Mouse (Mus musculus): ENCODE results near the gene Fam107b. TPM values are rescaled to one million over a fixed set of nuclear protein-coding genes. Genes with fewer than 3 reads are reported as not detected.
A peak's percentile ranks its signal among the peaks of the same experiment; 100 is the strongest.
"Not testable (repeated sequence)": the region's sequence is repeated elsewhere in the genome, so short reads cannot be mapped to it uniquely, and the experiment has no call there.

Fam107b gene
- polyA plus RNA-seq, 1 experiment: 33.9 TPM

DNA sequence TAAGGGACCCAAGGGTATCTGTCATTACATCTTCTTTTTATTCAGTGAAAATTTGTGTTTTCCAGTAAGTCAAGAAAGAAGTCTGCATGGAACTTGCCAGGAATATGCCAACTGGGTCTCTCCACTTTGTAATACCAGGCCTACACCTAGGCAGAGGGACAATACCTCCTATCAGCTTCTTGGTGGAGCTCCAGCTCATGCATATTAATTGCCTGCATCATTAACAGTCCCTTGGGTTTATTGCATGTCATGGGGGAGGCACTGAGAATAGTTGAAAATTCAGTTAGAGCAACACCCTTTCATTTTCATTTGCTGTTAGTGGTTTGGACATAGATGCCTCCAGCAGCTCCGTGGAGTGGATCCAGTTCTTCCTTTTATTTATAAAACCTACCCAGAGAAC is 130.1 kb downstream of the Fam107b start:
- TF ChIP-seq CTCF (IDR thresholded peaks at IDR 0.05; ENCODE audit: borderline replicate concordance, extremely low read depth, insufficient read depth, insufficient read length) (no peak), POLR2A (IDR thresholded peaks at IDR 0.05; ENCODE audit: borderline replicate concordance, extremely low read depth, insufficient read depth, insufficient read length, poor library complexity, severe bottlenecking) (no peak)
- peak; percentile 90 for DNase-seq (ENCODE audit: low read depth)

DNA sequence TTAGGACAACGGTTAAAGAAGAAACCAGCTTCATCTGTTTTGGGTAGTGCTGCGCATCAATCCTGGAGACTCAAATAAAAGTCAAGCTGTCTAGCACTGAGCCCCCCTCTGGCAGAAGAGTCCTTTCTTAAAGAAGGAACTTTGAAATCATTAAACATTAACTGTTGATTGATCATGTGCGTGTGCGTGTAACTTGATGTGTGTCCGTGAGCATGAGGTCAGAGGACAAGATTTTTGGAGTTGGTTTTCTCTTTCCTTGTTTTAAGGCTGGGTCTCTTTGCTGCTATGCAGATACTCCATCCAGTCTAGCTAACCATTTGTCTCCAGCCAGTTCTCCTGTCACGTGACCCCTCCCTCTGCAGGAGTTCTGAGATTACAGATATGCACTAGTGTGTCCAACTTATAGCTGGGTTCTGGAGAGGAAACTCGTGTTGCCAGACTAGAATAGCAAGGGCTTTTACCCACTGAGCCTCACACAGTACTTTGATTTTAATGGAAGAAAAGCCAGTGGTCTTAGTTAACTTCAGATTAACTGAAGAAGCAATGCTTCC is 132.4 kb downstream of the Fam107b start:
- no peak for TF ChIP-seq POLR2A (IDR thresholded peaks at IDR 0.05; ENCODE audit: borderline replicate concordance, extremely low read depth, insufficient read depth, insufficient read length, poor library complexity, severe bottlenecking)
- TF ChIP-seq CTCF (IDR thresholded peaks at IDR 0.05; ENCODE audit: borderline replicate concordance, extremely low read depth, insufficient read depth, insufficient read length): no peak
- no peak for DNase-seq (ENCODE audit: low read depth)

DNA sequence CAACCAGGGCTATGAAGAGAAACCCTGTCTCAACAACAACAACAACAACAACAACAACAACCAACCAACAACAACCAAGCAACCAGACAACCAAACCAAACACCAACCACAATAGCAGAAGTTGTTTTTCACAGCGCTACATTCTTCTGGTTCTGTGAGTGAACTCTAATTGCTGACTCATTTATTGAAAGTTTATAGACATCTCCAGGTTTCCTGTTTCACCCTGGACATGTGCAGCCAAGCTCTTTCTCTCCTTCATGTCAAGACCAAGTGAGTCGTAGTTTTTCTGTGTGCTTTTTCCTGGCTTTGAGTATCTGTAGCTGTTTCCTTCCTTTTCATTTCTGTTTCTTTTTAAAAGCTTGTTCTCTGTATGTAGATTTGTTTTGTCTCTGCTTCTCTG is 133.5 kb downstream of the Fam107b start:
- TF ChIP-seq CTCF (IDR thresholded peaks at IDR 0.05; ENCODE audit: borderline replicate concordance, extremely low read depth, insufficient read depth, insufficient read length) (no peak), POLR2A (IDR thresholded peaks at IDR 0.05; ENCODE audit: borderline replicate concordance, extremely low read depth, insufficient read depth, insufficient read length, poor library complexity, severe bottlenecking) (no peak)
- DNase-seq (ENCODE audit: low read depth): no peak

DNA sequence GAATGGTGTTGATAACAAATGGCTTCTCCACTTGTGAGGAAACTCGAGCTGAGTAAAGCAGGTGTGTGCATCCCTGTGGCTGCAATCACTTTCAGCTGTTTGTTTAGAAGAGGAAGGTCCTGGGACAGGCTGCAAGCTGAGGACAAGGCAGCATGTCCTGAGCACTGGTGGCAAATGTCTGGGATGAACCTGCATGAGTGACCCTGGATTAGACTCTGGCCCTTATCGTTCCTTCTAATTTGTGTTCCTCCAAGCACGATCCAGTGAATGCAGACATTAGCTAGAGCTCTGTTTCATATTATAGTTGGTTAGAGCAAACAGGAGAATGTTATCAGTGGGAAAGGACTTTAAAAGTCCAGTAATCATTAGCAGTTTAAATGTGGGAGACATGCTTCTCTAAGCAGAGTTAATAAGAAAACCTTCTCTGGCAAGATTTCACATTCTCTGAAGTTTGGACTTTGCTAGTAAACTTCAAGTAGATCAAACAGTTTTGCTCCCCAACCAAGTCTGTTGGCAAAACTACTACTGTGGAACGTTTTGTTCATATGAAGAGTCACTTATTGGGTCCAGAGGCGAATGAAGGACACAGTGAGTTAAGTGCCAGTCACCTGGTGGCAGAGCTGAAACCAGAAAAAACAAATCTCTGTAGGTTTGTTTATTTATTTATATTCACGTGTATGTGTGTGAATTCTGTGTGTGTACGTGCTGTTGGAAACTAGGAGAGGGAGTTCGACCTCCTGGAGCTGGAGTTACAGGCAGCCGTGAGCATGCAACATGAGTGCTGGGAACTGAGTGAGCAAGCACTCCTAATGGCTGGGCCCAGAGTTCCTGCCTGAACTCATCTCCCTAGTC is 134.2 kb downstream of the Fam107b start:
- DNase-seq (ENCODE audit: low read depth): no peak
- TF ChIP-seq POLR2A (IDR thresholded peaks at IDR 0.05; ENCODE audit: borderline replicate concordance, extremely low read depth, insufficient read depth, insufficient read length, poor library complexity, severe bottlenecking) (no peak), CTCF (IDR thresholded peaks at IDR 0.05; ENCODE audit: borderline replicate concordance, extremely low read depth, insufficient read depth, insufficient read length) (no peak)

DNA sequence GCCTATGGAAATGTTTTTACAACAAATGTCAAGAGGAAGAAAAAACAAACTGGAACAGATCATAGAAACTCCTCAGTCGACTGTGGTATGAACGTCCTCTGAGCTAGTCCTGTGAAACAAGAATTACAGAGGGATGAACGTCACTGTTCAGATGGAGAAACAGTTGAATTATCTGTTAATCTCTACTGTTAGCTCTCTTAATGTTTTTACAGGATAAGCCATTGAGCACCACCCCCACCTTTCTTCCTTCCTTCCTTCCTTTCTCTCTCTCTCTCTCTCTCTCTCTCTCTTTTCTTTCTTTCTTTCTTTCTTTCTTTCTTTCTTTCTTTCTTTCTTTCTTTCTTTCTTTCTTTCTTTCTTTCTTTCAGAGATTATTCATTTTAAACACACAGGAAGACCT is 135.0 kb downstream of the Fam107b start:
- DNase-seq (ENCODE audit: low read depth): not testable (repeated sequence)

DNA sequence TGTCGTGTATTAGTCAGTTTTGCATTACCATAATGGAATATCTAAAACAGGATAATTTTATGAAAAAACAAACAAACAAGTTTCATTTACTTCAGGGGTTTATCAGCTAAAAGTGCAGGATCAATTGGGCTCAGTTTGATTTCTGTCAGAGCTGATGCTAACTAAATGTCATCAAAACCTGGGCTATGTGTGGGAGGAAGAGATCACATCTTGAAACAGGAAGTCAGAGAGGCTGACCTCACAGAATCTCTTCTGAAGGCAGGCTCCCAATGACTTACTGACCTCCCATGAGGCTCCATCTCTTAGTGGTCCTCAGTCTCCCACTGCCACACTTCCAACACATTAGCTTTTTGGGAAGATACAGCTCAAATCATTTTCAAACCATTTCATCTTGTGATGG is 136.9 kb downstream of the Fam107b start:
- TF ChIP-seq POLR2A (IDR thresholded peaks at IDR 0.05; ENCODE audit: borderline replicate concordance, extremely low read depth, insufficient read depth, insufficient read length, poor library complexity, severe bottlenecking): no peak
- no peak for TF ChIP-seq CTCF (IDR thresholded peaks at IDR 0.05; ENCODE audit: borderline replicate concordance, extremely low read depth, insufficient read depth, insufficient read length)
- DNase-seq (ENCODE audit: low read depth): no peak

DNA sequence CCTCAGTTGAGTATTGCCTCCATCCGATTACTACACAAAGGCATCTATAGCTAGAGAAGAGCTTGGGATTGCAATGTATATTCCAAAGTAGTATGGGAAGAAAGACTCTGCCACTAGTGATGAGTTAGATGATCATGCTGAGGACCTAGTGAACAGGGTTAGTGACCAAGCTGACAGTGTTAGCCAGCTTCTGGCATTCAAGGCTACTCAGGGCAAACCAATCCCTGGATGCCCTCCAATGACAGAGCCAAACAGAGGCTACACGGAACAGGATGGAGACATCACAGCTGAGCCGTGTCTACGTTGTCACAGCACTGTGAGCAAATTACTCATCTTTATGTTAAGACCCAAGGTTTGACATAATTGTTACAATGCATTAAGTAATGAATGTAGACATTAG is 138.3 kb downstream of the Fam107b start:
- no peak for TF ChIP-seq CTCF (IDR thresholded peaks at IDR 0.05; ENCODE audit: borderline replicate concordance, extremely low read depth, insufficient read depth, insufficient read length)
- TF ChIP-seq POLR2A (IDR thresholded peaks at IDR 0.05; ENCODE audit: borderline replicate concordance, extremely low read depth, insufficient read depth, insufficient read length, poor library complexity, severe bottlenecking): no peak
- DNase-seq (ENCODE audit: low read depth): no peak

DNA sequence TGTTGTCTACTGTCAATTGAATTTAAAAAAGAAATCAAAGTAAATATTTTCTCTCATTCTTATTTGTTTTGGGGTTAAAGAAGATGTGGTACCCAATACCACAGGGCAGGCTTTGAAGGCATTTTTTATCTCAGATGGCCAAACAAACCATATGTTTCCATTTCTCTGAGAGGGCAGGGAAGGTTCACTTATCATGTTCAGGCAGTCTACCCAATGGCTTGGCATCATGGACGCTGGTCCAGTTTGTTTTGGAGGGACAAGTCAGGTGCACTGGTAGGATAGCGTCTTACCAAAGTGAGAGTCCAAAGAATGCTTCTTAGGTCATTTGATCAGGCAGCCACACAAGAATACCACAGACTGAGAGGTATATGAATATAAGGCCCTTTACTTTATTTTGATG is 139.6 kb downstream of the Fam107b start:
- TF ChIP-seq POLR2A (IDR thresholded peaks at IDR 0.05; ENCODE audit: borderline replicate concordance, extremely low read depth, insufficient read depth, insufficient read length, poor library complexity, severe bottlenecking) (no peak), CTCF (IDR thresholded peaks at IDR 0.05; ENCODE audit: borderline replicate concordance, extremely low read depth, insufficient read depth, insufficient read length) (no peak)
- DNase-seq (ENCODE audit: low read depth): no peak

DNA sequence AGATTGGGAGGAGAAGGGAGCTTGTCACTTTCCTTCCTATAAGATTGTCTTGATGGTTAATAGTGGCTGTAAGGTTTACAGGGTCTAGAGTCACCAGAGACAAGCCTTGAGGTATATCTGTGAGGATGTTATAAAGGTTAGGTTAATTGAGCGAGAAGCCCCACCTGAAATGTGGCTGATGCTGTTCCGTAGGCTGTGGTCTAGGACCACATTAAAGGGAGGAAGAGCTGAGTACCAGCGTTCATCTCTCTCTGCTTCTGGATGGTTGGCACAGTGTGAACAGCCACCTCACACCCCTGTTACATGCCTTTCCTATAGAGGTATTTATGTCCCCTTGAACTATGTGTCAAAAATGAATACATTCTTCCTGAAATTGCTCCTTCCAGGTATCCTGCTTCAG is 140.2 kb downstream of the Fam107b start:
- no peak for TF ChIP-seq CTCF (IDR thresholded peaks at IDR 0.05; ENCODE audit: borderline replicate concordance, extremely low read depth, insufficient read depth, insufficient read length)
- TF ChIP-seq POLR2A (IDR thresholded peaks at IDR 0.05; ENCODE audit: borderline replicate concordance, extremely low read depth, insufficient read depth, insufficient read length, poor library complexity, severe bottlenecking): no peak
- DNase-seq (ENCODE audit: low read depth): no peak

DNA sequence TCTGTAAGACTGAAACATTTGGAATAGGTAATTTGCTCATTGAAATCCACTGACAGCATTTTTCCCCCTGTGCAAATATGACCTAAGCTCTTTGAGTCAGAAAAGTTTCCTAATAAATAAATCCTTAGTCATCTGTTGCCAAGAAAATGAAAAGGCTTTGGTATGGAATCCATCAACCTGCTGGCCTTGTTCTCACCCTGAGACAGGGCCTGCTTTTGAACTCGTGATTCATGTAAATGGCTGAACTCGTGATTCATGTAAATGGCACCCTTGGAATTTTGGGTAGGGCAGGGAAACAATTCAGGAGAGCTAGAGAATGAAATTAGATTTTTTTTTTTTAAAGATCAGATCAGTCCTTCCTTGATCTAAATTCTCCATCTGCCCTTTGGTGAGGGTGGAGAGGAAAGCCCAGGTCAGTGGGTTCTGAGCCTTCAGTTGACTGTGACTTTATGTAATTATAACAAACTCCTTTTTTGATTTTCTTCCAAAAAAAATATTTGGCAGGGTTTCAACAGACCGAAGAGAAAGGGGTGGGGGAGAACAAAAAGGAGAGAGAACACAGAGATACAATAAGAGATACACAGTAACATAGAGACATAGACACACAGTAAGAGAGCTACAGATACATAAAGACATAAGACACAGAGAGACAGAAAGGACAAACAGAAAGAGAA is 142.2 kb downstream of the Fam107b start:
- no peak for DNase-seq (ENCODE audit: low read depth)
- TF ChIP-seq POLR2A (IDR thresholded peaks at IDR 0.05; ENCODE audit: borderline replicate concordance, extremely low read depth, insufficient read depth, insufficient read length, poor library complexity, severe bottlenecking): no peak
- TF ChIP-seq CTCF (IDR thresholded peaks at IDR 0.05; ENCODE audit: borderline replicate concordance, extremely low read depth, insufficient read depth, insufficient read length): no peak

DNA sequence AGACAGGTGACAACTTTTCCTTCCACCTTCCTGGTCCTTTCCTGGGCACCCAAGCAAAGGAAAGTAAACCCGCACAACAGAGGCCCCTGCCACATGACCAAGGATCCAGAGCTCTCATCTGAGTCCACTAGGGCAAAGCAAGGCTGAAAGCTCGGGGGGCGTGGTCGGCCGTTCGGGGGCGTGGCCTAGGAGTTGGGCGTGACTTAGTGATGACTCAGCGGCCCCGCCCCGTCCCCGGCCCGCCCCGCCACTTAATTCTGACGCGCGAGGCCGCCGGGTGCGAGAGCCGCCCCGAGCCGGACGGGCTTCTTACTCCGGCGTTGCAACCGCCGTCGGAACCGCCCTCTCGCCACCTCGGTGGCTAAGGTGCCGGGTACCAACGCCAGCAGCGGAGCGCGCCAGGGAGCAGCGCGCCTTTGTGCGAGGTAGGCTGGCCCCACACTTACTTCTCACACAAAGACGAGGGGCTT is 143.0 kb downstream of the Fam107b start:
- peak; percentile 95 for DNase-seq (ENCODE audit: low read depth)
- TF ChIP-seq CTCF (IDR thresholded peaks at IDR 0.05; ENCODE audit: borderline replicate concordance, extremely low read depth, insufficient read depth, insufficient read length) (peak; percentile 9; the same call in 1 of the 2 replicates), POLR2A (IDR thresholded peaks at IDR 0.05; ENCODE audit: borderline replicate concordance, extremely low read depth, insufficient read depth, insufficient read length, poor library complexity, severe bottlenecking) (peak; percentile 87)
